Mouse (Mus musculus): ENCODE results near the gene Shank2. TPM values are rescaled to one million over a fixed set of nuclear protein-coding genes. Genes with fewer than 3 reads are reported as not detected.

Shank2 gene
- polyA plus RNA-seq, 1 experiment = 2.4 TPM

DNA sequence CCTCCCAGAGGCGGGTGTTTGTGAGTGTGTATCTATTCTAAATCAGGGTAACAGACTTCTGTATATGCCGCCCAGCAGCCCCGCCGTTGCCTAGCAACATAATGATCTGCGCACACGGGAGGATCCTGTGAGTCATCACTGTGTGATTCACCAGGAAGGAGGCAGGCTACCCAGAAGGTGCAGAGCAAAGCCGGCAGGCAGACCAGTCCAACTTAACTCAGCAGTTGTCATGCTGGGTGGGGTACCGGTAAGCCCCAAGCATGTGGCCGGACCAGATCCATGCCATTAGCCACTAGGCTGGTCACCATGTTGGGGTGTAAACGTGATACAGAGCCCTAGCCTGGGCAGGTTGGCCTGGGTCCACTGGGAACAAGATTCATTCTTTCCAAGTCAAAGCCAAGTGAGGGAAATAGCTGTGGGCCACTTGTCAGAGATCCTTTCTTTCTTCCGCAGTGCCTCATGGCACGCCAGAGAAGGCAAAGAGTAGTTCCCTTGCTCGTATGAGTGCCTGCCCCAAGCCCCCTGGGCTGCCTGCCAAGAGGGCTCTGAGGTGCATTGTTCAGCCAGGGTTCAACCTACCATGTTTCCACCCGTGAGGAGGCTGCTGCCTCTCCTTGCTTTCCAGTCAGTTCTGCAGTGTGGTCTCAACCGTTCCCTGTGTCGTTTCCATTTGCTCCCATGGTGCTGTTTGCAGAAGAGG is 416.1 kb downstream of the Shank2 start:
- WGBS = 27% methylated on average over 16 of the region's 16 CpGs
- Histone ChIP-seq H3K4me3 (ENCODE audit: low read depth, low read length) (no peak overlapping the region), H3K4me1 (ENCODE audit: control insufficient read depth, insufficient read depth, insufficient read length, low read length) (peaks cover 14% of the 10 kb centered on the region), H3K27me3 (ENCODE audit: control insufficient read depth, insufficient read depth, low read length) (no peaks in the 10 kb centered on the region), H3K36me3 (ENCODE audit: control insufficient read depth, insufficient read depth, low read length) (no peaks in the 10 kb centered on the region), H3K27ac (ENCODE audit: insufficient read depth, low read depth, low read length) (no peak overlapping the region)
- TF ChIP-seq POLR2A (IDR thresholded peaks at IDR 0.05; ENCODE audit: low read depth, low read length) (no peak), CTCF (IDR thresholded peaks at IDR 0.05; ENCODE audit: extremely low read depth, insufficient read length, insufficient replicate concordance, low read depth, low read length) (no peak)

GRCm38 (mm10) chr7:144420552-144420951 is 418.8 kb downstream of the Shank2 start:
- no peak overlapping the region for H3K27ac ChIP-seq (ENCODE audit: insufficient read depth, low read depth, low read length)
- no peaks in the 10 kb centered on the region for H3K27me3 ChIP-seq (ENCODE audit: control insufficient read depth, insufficient read depth, low read length)
- H3K4me3 ChIP-seq (ENCODE audit: low read depth, low read length) = no peak overlapping the region
- H3K36me3 ChIP-seq (ENCODE audit: control insufficient read depth, insufficient read depth, low read length) = no peaks in the 10 kb centered on the region
- 61% methylated on average over 16 of the region's 16 CpGs for WGBS
- TF ChIP-seq CTCF (IDR thresholded peaks at IDR 0.05; ENCODE audit: extremely low read depth, insufficient read length, insufficient replicate concordance, low read depth, low read length) = no peak
- H3K4me1 ChIP-seq (ENCODE audit: control insufficient read depth, insufficient read depth, insufficient read length, low read length) = peaks cover 14% of the 10 kb centered on the region

GRCm38 (mm10) chr7:144421478-144421877 is 419.8 kb downstream of the Shank2 start:
- Histone ChIP-seq H3K4me1 (ENCODE audit: control insufficient read depth, insufficient read depth, insufficient read length, low read length) (peaks cover 10% of the 10 kb centered on the region; the same call in 1 of the 2 replicates), H3K36me3 (ENCODE audit: control insufficient read depth, insufficient read depth, low read length) (no peaks in the 10 kb centered on the region), H3K27ac (ENCODE audit: insufficient read depth, low read depth, low read length) (no peak overlapping the region), H3K4me3 (ENCODE audit: low read depth, low read length) (no peak overlapping the region), H3K27me3 (ENCODE audit: control insufficient read depth, insufficient read depth, low read length) (no peaks in the 10 kb centered on the region)
- WGBS = 81% methylated on average over 6 of the region's 6 CpGs
- TF ChIP-seq CTCF (IDR thresholded peaks at IDR 0.05; ENCODE audit: extremely low read depth, insufficient read length, insufficient replicate concordance, low read depth, low read length) (no peak), POLR2A (IDR thresholded peaks at IDR 0.05; ENCODE audit: low read depth, low read length) (no peak)

- Histone ChIP-seq H3K27me3 (ENCODE audit: control insufficient read depth, insufficient read depth, low read length) (no peaks in the 10 kb centered on the region), H3K27ac (ENCODE audit: insufficient read depth, low read depth, low read length) (no peak overlapping the region), H3K4me3 (ENCODE audit: low read depth, low read length) (no peak overlapping the region), H3K36me3 (ENCODE audit: control insufficient read depth, insufficient read depth, low read length) (no peaks in the 10 kb centered on the region), H3K4me1 (ENCODE audit: control insufficient read depth, insufficient read depth, insufficient read length, low read length) (no peaks in the 10 kb centered on the region)
- 10% methylated on average over 8 of the region's 8 CpGs for WGBS
- peak; percentile 98 for TF ChIP-seq CTCF (IDR thresholded peaks at IDR 0.05; ENCODE audit: extremely low read depth, insufficient read length, insufficient replicate concordance, low read depth, low read length)
- TF ChIP-seq POLR2A (IDR thresholded peaks at IDR 0.05; ENCODE audit: low read depth, low read length) = no peak
These were observed 424.2 kb downstream of the Shank2 start for GRCm38 (mm10) chr7:144425953-144426352.

GRCm38 (mm10) chr7:144426594-144426993 is 424.9 kb downstream of the Shank2 start:
- H3K4me1 ChIP-seq (ENCODE audit: control insufficient read depth, insufficient read depth, insufficient read length, low read length) = no peaks in the 10 kb centered on the region
- H3K27me3 ChIP-seq (ENCODE audit: control insufficient read depth, insufficient read depth, low read length) = no peaks in the 10 kb centered on the region
- 79% methylated on average over 3 of the region's 3 CpGs for WGBS
- no peak for TF ChIP-seq CTCF (IDR thresholded peaks at IDR 0.05; ENCODE audit: extremely low read depth, insufficient read length, insufficient replicate concordance, low read depth, low read length)
- no peak for TF ChIP-seq POLR2A (IDR thresholded peaks at IDR 0.05; ENCODE audit: low read depth, low read length)
- H3K36me3 ChIP-seq (ENCODE audit: control insufficient read depth, insufficient read depth, low read length) = no peaks in the 10 kb centered on the region
- no peak overlapping the region for H3K4me3 ChIP-seq (ENCODE audit: low read depth, low read length)
- H3K27ac ChIP-seq (ENCODE audit: insufficient read depth, low read depth, low read length) = no peak overlapping the region

DNA sequence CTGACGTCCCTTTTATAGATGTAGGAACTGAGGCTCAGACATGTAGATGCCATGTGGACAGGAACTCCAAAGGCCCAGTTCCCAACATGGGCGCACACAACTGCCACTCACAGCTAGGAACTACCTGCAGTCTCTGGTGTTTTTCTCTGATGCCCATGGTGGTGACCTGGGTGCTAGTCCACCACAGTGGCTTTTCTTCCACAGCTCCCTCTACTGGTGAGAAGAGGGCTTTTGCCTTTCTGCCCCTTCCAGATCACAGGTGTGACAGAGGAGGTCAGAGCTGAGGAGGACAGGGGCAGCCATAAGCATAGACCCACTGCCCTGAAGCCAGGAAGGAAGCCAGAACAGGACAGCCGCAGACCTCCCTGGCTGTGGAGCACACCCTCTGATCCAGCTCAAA is 425.7 kb downstream of the Shank2 start:
- 78% methylated on average over 3 of the region's 3 CpGs for WGBS
- H3K27ac ChIP-seq (ENCODE audit: insufficient read depth, low read depth, low read length) = no peak overlapping the region
- no peak overlapping the region for H3K4me3 ChIP-seq (ENCODE audit: low read depth, low read length)
- TF ChIP-seq CTCF (IDR thresholded peaks at IDR 0.05; ENCODE audit: extremely low read depth, insufficient read length, insufficient replicate concordance, low read depth, low read length) (peak; percentile 48; the same call in 1 of the 2 replicates), POLR2A (IDR thresholded peaks at IDR 0.05; ENCODE audit: low read depth, low read length) (no peak)
- H3K4me1 ChIP-seq (ENCODE audit: control insufficient read depth, insufficient read depth, insufficient read length, low read length) = no peaks in the 10 kb centered on the region
- no peaks in the 10 kb centered on the region for H3K36me3 ChIP-seq (ENCODE audit: control insufficient read depth, insufficient read depth, low read length)
- no peaks in the 10 kb centered on the region for H3K27me3 ChIP-seq (ENCODE audit: control insufficient read depth, insufficient read depth, low read length)

DNA sequence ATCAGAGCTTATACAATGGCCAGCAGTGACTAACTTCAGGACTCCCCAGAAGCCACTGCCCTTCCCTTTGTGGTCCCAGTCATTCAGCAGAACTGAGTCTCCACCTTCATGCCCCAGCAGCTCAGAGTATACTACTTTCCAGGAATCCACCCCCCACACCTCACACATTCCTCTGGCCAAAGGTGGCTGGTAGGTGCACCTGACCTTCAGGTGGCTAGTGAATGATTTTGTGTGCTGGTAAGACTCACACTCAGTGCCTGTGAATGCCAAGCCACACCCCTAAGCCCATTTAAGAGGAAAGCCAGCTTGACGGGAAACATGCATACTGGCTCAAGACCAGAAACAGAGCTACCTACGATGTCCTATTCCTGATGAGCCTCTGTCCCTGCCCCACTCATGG is 431.2 kb downstream of the Shank2 start:
- peaks cover 22% of the 10 kb centered on the region for H3K36me3 ChIP-seq (ENCODE audit: control insufficient read depth, insufficient read depth, low read length)
- no peak overlapping the region for H3K27ac ChIP-seq (ENCODE audit: insufficient read depth, low read depth, low read length)
- H3K27me3 ChIP-seq (ENCODE audit: control insufficient read depth, insufficient read depth, low read length) = no peaks in the 10 kb centered on the region
- TF ChIP-seq CTCF (IDR thresholded peaks at IDR 0.05; ENCODE audit: extremely low read depth, insufficient read length, insufficient replicate concordance, low read depth, low read length) (no peak), POLR2A (IDR thresholded peaks at IDR 0.05; ENCODE audit: low read depth, low read length) (no peak)
- 39% methylated on average over 2 of the region's 2 CpGs for WGBS
- no peak overlapping the region for H3K4me3 ChIP-seq (ENCODE audit: low read depth, low read length)
- H3K4me1 ChIP-seq (ENCODE audit: control insufficient read depth, insufficient read depth, insufficient read length, low read length) = no peaks in the 10 kb centered on the region

Data from small intestine, adult 2 months (tissue).